Mouse (Mus musculus) megakaryocyte, embryonic 14.5 days (primary cell): ENCODE results near the gene 1700029I15Rik. TPM values are rescaled to one million over a fixed set of nuclear protein-coding genes. Genes with fewer than 3 reads are reported as not detected.

ENCODE experiments used
- H3K27me3 ChIP-seq: replicated peaks from 2 replicates; pipeline ENCODE3; 2012; ENCODE audit warnings: inconsistent platforms
- H3K36me3 ChIP-seq: replicated peaks from 2 replicates; pipeline ENCODE3; 2012; ENCODE audit warnings: low read length, inconsistent platforms, mixed read lengths
- H3K4me1 ChIP-seq: 2 replicates; pipeline ENCODE4 v1.6.1; 2012; ENCODE audit warnings: inconsistent platforms
- H3K4me3 ChIP-seq: replicated peaks from 2 replicates; pipeline ENCODE3; 2012; ENCODE audit warnings: moderate library complexity, mild to moderate bottlenecking, inconsistent platforms
- H3K9me3 ChIP-seq: 2 replicates; pipeline ENCODE4 v1.6.1; 2012; ENCODE audit warnings: inconsistent platforms
- FLI1 ChIP-seq: IDR thresholded peaks from 2 replicates; pipeline ENCODE4 v1.6.1; 2012; ENCODE audit warnings: low read length, inconsistent platforms, mixed read lengths
- GATA1 ChIP-seq: IDR thresholded peaks from 3 replicates; pipeline ENCODE4 v1.6.1; 2012; ENCODE audit warnings: mixed read lengths, low read length, inconsistent platforms, borderline replicate concordance
- polyA plus RNA-seq: library from polyadenylated mRNA; stranded (reverse); fragments of >175 nt; gene quantifications from 2 replicates; pipeline ENCODE4 v1.2.3, GENCODE M21; 2012; ENCODE audit warnings: low replicate concordance; ENCODE audit not compliant: insufficient read depth

Gene 1700029I15Rik
- polyA plus RNA-seq, 1 experiment: 3.6 TPM

DNA sequence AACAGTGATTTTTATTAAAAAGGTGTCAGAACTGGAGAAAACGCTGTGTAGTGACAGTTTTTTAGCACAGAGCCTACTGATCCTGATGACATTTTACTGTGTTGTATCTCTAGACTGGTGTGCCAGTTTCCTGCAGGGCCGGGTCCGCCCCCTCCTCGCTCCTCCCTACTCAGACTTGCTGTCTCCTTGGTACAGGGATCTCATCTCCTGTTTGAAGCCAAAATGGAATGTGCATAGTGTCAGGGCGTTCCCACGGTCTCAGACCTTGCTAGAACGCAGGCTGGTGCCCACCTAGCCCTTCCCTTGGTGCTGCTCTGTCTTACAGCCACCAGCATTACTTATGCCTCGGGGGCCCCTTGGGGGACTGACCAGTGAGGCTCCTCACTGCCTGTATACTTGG is 20.5 kb upstream of the 1700029I15Rik start:
- Histone ChIP-seq H3K36me3 (peaks cover 77% of the 10 kb centered on the region), H3K4me1 (no peaks in the 10 kb centered on the region; the same call in 1 of the 2 replicates), H3K27me3 (no peaks in the 10 kb centered on the region), H3K4me3 (no peak overlapping the region), H3K9me3 (no peaks in the 10 kb centered on the region)
- no peak for TF ChIP-seq GATA1
- no peak for TF ChIP-seq FLI1

DNA sequence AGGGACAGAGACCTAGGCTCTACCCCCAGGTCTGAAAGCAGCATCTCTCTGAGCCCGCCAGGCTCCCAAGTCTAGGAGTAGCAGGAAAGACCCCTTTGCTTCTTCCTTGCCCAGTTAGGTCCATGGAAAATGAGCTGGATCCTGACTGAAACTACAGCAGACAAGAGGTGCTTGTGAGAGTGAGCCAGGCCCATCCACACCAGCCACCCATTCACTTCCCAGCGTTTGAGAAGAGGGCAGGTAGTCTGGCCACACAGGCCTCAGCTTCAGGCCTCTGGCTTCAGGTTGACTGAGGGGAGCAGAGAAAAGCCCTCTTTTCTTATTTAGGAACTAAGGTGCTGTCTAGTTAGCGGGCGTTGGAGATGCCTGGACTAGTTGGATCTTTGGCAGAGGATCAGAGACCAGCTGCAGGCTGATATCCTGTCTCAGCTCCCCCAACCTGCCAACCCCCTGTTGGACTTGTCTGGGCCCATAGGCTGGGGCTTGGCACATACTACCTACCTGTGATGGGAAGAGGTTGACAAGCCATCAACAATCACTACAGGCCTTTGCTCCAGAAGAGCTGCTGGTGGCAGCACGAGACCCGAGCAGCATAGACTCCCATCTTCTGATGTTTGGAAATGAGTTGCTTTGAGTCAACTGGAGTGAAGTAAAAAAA is 19.6 kb upstream of the 1700029I15Rik start:
- Histone ChIP-seq H3K4me1 (peaks cover 3% of the 10 kb centered on the region; the same call in 1 of the 2 replicates), H3K9me3 (no peaks in the 10 kb centered on the region), H3K27me3 (peaks cover 6% of the 10 kb centered on the region), H3K36me3 (peaks cover 68% of the 10 kb centered on the region), H3K4me3 (no peak overlapping the region)
- TF ChIP-seq GATA1: no peak
- TF ChIP-seq FLI1: no peak

GRCm38 (mm10) chr2:92364086-92364485 is 18.3 kb upstream of the 1700029I15Rik start:
- Histone ChIP-seq H3K4me1 (peaks cover 3% of the 10 kb centered on the region; the same call in 1 of the 2 replicates), H3K4me3 (no peak overlapping the region), H3K36me3 (peaks cover 54% of the 10 kb centered on the region), H3K9me3 (no peaks in the 10 kb centered on the region), H3K27me3 (peaks cover 11% of the 10 kb centered on the region)
- no peak for TF ChIP-seq FLI1
- no peak for TF ChIP-seq GATA1

DNA sequence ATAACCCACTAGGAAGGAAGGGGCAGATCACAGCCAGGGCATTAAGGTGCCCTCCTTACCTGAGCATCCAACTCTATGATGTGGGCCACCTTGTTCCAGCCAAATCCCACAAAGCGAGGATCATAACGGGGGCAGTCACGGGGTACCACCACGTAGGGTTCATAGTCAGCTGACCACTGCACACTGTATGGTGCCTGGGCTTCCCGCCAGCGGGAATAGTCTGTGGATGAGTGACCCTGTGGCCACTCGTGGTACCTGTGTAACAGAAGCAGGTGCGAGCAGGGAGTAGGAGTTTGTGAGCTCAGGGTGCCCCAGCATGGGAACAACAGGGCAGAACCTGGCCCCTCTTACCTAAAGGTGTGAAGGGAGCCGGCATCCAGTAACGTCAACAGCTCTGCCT is 16.8 kb upstream of the 1700029I15Rik start:
- peaks cover 13% of the 10 kb centered on the region for H3K4me1 ChIP-seq
- H3K9me3 ChIP-seq: no peaks in the 10 kb centered on the region
- H3K4me3 ChIP-seq: no peak overlapping the region
- TF ChIP-seq GATA1: no peak
- no peak for TF ChIP-seq FLI1
- peaks cover 26% of the 10 kb centered on the region for H3K27me3 ChIP-seq
- H3K36me3 ChIP-seq: peaks cover 39% of the 10 kb centered on the region

DNA sequence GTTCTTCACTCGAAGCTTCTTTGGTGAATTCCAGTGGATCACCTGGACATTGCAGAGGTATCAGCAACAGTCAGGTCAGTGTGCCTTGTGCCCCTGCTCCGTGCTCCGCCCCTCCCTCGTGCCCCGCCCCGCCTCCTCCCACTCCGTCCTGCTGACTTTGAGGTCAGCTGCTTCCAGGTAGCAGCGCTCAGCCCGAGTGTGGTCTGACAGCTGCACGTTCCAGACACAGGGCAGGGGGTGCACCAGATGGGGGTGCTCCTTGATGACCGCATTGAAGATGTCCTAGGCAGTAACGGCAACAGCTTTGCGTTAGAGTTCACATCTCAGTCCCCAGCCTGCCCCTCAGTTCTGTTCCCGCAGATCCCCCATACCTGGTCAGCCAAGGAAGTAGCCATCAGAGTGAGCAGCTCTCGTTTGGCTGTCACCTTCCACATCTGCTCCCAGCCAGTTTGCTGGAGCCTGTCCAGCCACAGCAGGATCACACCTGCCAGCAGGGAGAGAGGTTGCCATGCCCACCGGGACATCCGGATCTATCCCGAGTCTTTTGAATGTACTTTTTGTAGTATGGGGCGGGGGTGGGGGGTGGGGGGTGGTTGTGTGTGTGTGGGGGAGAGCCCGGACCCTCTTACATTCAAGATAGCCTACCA is 14.8 kb upstream of the 1700029I15Rik start:
- Histone ChIP-seq H3K36me3 (peaks cover 21% of the 10 kb centered on the region), H3K27me3 (peaks cover 44% of the 10 kb centered on the region), H3K4me1 (peaks cover 22% of the 10 kb centered on the region), H3K4me3 (peak overlapping the region; percentile 18), H3K9me3 (no peaks in the 10 kb centered on the region)
- TF ChIP-seq FLI1 (no peak), GATA1 (no peak)

- H3K36me3 ChIP-seq: no peaks in the 10 kb centered on the region
- peak overlapping the region; percentile 86 for H3K4me3 ChIP-seq
- TF ChIP-seq GATA1: no peak
- H3K27me3 ChIP-seq: peaks cover 48% of the 10 kb centered on the region
- H3K4me1 ChIP-seq: peaks cover 41% of the 10 kb centered on the region
- no peaks in the 10 kb centered on the region for H3K9me3 ChIP-seq
Observed at GRCm38 (mm10) chr2:92370375-92370774, 12.0 kb upstream of the 1700029I15Rik start.

DNA sequence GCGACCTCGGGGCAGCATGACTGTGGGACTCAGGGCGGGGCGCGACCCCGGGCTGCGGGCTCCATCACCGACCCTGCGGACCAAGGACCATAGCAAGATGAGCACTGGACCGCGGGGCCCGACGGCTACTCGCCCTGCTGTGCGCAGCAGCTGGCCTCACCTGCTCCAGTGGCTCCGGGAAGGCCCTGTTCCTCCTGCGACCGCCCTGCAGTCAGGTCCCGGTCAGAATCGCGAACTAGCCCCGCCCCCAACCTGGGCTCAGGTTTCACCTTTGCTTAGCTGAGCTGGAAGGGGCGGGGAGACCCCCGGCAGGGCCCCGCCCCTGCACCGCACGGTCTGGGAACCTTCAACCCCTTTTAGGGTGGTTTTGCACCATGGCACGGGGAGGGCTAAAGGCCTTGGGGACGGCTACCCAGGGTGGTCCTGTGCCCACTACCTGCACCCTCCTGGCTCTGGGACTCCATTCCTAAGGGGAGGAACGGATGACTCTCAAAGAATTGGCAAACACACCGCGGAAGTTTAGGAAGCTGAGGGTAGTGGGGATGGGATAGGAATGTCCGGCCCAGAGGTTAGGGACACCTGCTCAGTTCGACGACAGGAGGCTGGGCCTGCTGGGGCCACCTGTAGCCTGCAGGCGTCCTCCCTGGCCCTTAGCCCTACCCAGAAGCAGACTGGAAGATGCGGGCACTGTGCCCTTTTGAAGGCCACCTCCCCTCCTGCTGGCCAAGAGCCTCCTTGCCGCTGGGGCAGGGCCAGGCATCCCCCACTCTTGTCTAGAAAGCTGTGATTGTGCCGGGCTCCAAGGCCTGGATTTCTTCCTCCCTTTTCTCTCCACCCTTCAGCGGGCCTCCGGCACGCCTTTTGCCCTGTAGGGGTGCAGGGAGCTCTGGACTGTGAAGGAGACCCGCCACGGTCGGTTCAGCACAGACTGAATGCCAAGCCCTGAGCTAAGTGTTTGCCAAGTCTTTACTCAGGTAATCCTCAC is 11.2 kb upstream of the 1700029I15Rik start:
- Histone ChIP-seq H3K9me3 (no peaks in the 10 kb centered on the region), H3K4me1 (peaks cover 47% of the 10 kb centered on the region), H3K4me3 (peak overlapping the region; percentile 86), H3K27me3 (peaks cover 48% of the 10 kb centered on the region), H3K36me3 (no peaks in the 10 kb centered on the region)
- no peak for TF ChIP-seq FLI1
- no peak for TF ChIP-seq GATA1

DNA sequence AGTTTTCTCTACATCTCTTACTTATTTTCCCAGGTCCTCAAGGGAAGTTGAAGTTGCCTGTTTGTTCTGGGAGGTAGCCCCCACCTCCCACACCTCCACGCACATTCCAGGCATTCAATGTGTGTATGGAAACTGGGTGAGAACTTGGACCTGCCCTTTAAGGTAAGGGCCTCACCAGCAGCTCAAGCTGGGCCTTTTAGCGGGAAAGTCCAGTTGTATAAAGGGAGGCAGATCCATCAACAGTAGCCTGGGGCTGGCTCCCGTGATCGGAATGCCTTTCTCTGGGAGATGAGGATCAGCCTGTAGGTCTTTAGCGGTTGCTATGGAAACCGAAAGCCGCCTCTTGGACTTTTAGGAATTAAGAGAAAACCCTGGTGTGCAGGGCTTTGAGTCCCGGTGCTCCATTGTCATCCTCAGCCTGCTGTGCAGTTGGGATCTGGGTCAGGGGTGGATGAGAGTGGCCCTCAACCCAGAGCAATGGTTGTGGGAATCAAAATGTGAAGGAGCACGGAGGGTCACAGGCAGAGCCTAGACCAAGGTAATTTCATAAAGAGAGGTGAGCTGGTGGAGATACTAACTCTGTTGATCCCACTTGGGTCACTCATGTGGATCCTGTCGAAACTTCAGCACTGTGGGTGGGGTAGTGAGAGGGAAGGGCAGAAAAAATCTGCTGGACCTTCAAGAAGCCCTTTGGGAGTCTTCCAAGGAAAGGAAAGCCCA is 10.2 kb upstream of the 1700029I15Rik start:
- H3K9me3 ChIP-seq: no peaks in the 10 kb centered on the region
- H3K4me1 ChIP-seq: peaks cover 55% of the 10 kb centered on the region
- H3K36me3 ChIP-seq: peaks cover 4% of the 10 kb centered on the region
- peaks cover 46% of the 10 kb centered on the region for H3K27me3 ChIP-seq
- no peak overlapping the region for H3K4me3 ChIP-seq
- TF ChIP-seq GATA1 (no peak), FLI1 (no peak)

DNA sequence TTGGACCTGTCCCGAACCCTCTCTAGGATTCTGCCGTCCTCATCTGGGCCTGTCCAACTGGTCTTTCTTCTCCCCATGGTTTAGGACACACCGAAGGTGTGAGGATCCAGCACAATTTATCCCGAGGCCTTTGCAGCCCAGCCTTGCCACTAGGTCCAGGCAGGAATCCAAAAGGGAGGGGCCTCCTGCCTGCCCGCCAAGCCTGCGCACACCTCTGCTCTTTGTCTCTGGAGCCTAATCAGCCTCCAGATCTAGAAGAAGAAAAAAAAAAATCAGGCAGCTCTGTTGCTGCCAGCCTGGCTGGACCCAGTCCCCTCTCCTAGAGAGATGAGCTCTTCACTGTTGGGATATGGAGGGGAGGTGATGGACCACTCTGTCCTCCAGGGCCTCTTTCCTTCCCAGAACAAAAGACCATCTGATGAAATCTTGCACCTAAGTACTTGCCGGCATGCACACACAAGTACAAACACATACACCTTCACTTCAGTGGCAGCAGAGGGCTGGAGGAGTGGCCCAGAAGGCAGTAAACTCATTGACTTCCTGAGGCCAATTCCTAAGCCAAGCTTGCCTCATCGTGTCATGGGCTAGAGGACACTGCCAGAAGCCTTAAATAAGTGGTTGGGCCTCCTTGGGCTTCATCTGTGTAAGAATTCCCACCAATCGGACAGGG is 9.4 kb upstream of the 1700029I15Rik start:
- no peak for TF ChIP-seq GATA1
- TF ChIP-seq FLI1: no peak
- no peaks in the 10 kb centered on the region for H3K9me3 ChIP-seq
- peaks cover 12% of the 10 kb centered on the region for H3K36me3 ChIP-seq
- H3K27me3 ChIP-seq: peaks cover 42% of the 10 kb centered on the region
- H3K4me1 ChIP-seq: peaks cover 57% of the 10 kb centered on the region
- no peak overlapping the region for H3K4me3 ChIP-seq
